Mouse (Mus musculus) cerebellum, postnatal 25 days (tissue): Measurements from ENCODE around the gene Ap1m1.

Experiments used
- DNase-seq, 2 experiments: peaks; one replicate each; pipeline ENCODE4 v3.0.0; 2021; ENCODE audit warnings: mixed read lengths in 2 of 2

Ap1m1 gene

GRCm38 (mm10) chr8:72239499-72240402, at the start of gene Ap1m1:
Gene Ap1m1 (plus strand): TSS chr8:72240018.
- DNase-seq = peak; percentile 97 to 99

DNA sequence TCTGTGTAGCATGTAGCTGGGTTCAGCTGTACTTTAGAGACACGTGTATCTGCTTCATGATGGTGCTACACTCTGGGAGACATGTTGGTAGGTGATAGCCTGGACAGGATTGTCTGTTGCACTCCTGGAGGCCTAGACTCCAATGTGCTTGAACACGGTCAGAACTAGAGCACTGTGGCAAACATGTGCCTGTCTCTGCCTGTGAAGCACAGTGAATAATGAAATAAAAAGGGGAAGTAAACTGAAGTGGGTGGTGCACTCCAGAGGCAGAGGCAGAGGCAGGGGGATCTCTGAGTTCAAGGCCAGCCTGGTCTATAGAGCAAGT, 49.6 kb upstream of the Ap1m1 start:
- DNase-seq = no peak

DNA sequence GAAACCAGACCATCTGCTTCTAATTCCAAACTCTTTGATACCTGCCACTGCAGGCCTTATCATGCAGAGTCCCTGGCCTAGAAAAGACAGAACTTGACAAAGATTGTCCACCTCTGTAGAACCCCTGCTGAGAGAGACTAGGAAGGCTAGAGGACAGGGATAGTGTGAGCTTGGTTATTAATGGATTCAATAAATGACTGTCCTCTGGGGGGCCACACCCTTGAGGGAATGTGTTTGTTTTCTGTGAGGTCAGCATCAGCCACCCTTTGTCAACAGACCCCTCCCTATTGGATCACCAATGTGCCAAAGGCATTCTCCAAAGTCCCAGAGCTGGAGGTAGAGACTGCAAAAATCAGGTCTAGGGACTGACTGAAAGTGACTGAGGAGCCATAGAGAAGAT, 47.8 kb upstream of the Ap1m1 start:
- no peak for DNase-seq

DNA sequence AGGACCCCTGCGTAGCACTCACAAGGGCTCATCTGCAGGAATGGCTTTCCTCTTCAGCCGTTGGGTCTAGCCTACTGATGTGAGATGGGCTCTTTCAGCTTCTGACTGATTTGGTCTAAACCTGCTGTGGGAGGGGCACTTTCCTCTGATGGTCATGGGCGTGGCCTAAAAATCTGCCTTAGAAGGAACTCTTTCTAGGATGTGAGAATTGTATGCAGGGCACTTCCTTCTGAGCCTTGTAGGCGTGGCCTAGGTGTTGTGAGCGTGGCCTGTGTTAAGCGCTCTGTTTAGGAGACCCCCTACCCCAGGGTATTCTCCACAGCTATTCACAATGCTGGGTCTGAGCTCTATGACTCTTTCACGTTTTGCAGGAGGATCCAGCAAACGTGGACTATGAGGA, 41.8 kb upstream of the Ap1m1 start:
- DNase-seq = no peak

DNA sequence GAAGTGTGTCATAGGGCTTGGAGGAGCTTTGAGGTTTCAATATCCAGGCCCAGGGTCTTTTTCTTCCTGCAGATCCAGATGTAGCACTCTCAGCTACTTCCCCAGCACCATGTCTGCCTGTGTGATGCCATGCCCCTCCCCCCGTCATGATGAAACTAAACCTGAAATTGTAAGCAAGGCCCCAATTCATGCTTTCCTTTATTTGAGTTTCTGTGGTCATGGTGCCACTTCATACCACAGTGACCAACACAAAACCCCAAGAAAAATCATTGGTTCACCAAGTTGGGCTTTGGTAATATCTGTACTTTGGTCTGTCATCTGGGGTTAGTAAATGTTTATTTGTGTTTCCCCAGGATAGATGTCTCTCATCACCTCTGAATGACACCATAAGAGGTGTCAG, 31.2 kb upstream of the Ap1m1 start:
- DNase-seq = no peak

GRCm38 (mm10) chr8:72210222-72210621, 29.6 kb upstream of the Ap1m1 start:
- no peak for DNase-seq

DNA sequence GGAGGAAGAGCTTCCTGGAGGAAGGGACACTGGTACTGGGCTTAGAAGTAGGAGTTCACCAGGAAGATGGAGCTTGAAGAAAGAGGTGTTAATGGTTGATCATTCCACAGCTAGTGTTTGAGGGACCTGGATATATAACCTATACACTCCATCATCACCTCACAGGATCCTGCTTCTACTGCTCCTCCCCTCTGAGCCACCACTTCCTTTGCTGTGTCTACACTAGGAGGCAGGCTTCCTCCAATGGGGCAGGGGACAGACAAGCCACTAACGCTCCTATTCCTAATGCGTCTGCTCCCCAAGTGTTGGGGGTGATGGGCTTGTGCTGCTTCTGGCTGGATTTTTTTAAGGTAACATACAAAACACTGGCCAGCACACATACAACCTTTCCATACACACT, 29.1 kb upstream of the Ap1m1 start:
- no peak for DNase-seq

DNA sequence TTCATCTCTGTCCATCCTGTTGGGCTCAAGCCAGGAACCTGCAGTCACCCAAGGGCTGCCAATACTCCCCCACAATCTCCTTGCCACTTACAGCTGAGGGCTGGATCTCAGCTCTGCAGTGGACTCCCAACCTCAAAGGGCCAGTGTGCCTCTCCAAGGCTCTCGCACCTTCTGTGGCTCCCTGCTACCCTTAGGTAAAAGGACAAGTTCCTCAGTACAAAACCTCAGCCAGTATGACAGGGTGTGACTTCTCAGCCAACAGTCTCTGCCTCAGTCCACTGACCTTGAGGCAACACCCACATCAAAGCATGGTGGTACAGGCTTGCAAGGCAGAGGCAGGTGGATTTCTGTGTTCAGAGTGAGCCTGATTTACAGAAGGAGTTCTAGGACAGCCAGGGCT, 28.0 kb upstream of the Ap1m1 start:
- DNase-seq = no peak

DNA sequence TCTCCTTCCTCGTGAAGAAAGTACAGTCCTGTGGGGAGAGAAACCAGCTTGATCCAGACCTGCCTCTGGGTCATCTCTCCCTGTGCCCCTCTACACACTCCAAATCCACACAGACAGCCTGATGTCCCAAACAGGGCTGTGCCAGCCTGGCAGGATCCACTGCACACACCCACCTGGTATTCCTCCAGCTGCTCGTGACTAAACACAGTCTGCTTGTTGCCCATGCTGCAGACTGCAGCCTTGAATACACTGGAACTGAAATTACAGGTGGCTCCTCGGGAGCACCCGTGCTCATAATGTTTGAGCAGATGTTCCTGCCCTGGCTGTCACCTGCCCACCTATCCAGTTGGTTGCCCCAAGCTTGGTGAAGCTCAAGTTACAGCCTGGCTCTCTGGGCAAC, 27.1 kb upstream of the Ap1m1 start, which contains the start of gene Cib3:
TSS of gene Cib3 (minus strand) at position 87 of the 400 bp plus-strand sequence.
- no peak for DNase-seq

DNA sequence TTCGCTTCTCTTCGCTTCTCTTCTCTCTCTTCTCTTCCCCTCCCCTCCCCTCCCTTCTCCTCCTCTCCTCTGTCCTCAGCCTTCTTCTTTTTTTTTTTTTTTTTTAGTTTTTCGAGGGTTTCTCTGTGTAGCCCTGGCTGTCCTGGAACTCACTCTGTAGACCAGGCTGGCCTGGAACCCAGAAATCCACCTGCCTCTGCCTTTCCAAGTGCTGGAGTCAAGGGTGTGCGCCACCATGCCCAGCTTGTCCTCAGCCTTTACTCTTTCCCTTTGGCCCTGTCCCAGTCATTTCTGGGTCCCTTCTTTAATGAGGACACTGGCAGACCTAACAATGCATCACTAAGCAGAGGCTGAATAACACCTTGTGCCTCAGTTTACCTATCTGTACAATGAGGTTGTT, 26.3 kb upstream of the Ap1m1 start, which contains the start of gene Gm11034:
TSS of gene Gm11034 (minus strand) at position 101 of the 400 bp plus-strand sequence.
- no peak for DNase-seq

DNA sequence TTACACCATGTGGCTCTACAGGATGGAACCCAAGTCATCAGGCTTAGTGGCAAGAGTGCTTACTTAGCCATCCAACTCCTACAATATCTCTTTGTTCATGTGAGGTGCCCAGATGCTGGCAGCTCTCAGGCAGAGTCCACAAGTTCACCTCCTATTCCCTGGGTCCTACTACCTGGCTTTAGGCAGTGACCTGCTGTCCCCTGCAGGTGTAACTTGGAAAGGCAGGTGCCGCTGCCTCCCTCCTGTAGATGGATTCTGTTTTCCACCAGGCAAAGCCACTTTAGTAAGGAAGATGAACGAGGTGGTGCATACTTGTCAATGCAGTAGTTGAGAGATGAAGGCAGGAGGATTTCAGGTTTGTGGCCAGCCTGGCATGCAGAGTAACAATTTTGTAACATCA, 24.8 kb upstream of the Ap1m1 start:
- no peak for DNase-seq

- no peak for DNase-seq
Measured at GRCm38 (mm10) chr8:72215871-72216270, 23.9 kb upstream of the Ap1m1 start.

DNA sequence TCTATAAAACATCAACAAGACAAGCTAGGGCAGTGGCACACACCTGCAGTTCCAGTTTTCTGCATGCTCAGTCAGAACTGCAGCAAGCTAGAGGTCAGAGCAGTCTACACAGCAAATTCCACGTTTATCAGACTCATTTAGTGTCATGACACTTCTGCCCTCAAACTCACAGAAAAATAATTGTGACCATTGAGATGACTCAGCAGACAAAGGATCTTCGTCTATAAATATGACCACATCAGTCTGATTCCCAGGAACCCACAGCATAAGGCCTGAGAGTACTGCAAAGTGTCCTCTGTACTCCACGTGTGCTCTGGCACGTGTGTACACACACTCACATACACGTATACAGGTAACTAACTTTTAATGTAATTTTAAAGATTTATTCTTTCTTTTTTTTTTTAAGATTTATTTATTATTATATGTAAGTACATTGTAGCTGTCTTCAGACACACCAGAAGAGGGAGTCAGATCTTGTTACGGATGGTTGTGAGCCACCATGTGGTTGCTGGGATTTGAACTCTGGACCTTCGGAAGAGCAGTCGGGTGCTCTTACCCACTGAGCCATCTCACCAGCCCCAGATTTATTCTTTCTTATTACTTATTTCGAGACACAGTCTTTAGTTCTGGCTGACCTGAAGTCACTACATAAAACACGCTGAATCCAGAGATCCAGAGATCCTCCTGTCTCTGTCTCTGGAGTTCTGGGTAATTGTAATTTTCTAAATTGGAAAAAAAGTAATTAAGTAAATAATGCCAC, 20.9 kb upstream of the Ap1m1 start:
- DNase-seq = no peak

DNA sequence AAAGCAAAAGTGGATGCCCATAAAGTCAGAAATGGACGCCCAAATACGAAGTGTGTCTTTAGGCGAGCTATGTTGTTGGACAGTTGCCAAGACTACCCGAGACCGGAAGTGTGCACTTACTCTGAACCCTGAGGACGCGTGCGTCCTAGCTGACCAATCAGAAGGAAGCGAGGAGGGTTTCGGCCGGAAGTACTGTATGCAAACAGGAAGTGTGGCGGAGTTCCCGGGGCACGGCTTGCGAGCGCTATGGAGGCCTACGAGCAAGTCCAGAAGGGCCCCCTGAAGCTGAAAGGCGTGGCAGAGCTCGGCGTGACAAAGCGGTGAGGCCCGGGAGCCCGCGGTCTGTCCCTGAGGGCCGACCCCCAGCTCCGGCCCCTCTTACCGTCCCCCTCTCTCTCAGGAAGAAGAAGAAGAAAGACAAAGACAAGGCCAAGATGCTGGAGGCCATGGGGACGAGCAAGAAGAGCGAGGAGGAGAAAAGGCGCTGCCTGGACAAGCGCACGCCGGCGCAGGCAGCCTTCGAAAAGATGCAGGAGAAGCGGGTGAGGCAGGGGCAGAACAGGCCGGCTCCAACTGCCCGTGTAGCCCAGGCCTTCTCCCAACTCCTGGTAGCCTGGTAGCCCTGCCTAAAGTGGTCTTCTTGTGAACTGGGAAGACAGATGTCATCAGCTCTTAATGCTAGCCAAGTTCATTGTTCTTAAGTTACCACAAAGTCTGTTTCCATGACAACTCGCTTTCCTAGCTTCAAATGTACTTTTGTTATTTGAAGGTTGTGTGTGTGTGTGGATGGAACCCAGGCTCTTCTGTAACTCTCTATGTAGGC, 20.1 kb upstream of the Ap1m1 start, which contains the start of gene Fam32a:
TSS of gene Fam32a (plus strand) at position 190 of the 823 bp plus-strand sequence.
- peak; percentile 84 to 90 for DNase-seq

DNA sequence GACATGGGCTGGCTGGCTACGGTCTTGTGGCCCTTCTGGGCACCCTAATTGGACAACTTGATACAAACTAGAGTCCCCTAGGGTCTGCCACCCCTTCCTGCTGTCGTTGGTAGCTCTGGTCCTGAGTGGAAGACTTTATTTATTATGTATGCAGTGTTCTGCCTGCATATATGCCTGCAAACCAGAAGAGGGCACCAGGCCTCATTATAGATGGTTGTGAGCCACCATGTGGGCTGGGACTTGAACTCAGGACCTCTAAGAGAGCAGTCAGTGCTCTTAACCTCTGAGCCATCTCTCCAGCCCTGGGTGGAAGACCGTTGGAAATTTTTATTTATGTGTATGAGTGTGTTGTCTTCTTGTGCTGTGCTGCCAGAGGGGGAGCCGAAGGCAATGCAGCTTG, 19.1 kb upstream of the Ap1m1 start:
- DNase-seq = no peak

GRCm38 (mm10) chr8:72222656-72223055, 17.2 kb upstream of the Ap1m1 start:
- DNase-seq = no peak

- DNase-seq = no peak
Measured at GRCm38 (mm10) chr8:72240403-72240763, 565 bp downstream of the Ap1m1 start.

- DNase-seq = peak in 1 of 2 experiments; percentile 43
Measured at GRCm38 (mm10) chr8:72240951-72241350, 1.1 kb downstream of the Ap1m1 start.

GRCm38 (mm10) chr8:72242226-72242625, 2.4 kb downstream of the Ap1m1 start:
- DNase-seq = no peak

DNA sequence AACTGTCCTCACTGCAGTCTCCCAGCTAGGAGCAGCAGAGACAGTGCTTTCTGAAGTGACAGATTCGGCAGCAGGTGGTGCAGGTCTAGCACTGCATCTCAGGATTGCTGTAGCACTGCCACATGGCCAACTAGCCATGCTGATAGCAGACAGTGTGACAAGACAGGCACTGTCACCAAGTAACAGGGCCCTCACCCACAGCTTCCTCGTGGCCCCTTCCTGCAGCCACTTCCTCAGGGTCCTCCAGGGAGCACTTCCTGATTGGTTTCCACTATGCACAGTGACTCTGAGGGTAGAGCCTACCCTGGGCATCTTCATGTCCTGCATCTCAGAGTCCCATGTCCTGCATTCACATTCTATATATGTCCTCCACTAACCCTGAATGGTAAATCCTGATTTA, 4.8 kb downstream of the Ap1m1 start:
- no peak for DNase-seq

DNA sequence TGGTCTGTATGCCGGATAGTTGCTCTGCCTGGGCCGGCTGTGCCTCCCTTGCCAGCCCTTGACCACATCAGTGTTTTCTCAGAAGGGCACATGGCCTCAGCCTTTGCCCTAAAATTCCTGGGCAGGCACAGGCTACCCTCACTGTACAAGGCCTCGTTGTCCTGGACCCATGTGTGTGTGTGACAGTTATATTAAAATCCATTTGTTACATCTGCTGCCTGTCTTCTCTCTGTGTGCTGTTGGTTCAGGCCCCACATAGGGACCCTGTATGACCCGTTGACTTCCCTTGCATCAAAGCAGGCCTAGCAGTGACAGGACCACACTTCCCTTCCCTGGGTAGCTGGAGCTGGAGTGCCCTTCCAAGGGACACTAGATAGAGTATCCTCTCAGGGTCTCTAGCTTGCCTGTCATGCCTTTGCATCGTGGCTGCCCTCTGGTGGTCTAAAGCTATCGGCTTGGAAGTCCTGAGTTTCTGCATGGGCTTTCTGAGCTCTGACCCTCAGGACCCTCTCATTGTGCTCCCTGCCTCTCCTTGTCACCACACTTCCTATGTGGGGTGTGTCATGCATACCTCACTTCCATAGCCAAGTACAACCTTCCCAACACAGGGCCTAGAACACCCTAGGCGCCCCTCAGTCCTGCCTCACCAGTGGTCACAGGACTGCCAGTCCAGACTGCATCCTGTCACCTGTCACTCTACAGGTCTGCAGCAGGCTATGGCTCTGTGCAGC, 17.5 kb downstream of the Ap1m1 start:
- DNase-seq = peak in 1 of 2 experiments; percentile 31

DNA sequence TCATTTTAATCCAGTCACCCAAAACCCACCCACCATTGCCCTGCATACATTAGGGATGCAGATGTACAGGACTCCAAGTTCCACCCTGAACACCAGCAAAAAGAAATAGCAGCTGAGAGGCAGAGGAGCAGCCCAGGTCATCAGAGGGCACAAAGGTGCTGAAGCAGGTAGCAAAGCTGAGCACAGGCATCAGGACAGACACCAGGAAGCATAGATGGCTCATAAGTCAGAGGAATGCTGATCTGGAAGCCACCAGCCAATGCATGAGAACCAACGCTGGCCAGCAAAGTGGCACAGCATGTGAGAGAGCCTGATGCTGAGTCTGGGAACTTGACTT, 18.1 kb downstream of the Ap1m1 start:
- no peak for DNase-seq

DNA sequence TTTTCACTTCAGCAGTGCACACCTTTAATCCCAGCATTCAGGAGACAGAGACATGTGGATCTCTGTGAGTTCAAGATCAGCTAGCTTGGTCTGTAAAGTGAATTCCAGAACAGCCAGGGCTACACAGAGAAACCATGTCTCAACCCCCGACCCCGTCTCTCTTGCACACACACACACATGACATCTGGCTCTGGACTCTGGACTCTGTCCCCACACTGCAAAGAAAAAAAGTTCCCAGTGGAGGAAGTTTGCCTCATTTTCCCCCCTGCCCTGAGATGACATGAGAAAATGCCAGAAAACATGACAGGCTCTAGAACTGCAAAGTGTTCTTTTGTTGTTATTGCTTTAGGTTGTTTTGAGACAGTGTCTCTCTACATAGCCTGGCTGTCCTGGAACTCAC, 20.0 kb downstream of the Ap1m1 start:
- DNase-seq = no peak
